Mouse (Mus musculus): ENCODE data around the gene Btbd35f23.
"Not testable (repeated sequence)": the region's sequence is repeated elsewhere in the genome, so short reads cannot be mapped to it uniquely, and the experiment has no call there.

Btbd35f23 gene

GRCm38 (mm10) chrX:3076575-3076974 lies at the start of gene Btbd35f23:
Gene Btbd35f23 (plus strand): TSS chrX:3076875.
- DNase-seq (ENCODE audit: low read depth, low spot score) = not testable (repeated sequence)

All from ES-CJ7 (cell line).